Mouse (Mus musculus) spleen, postnatal 10 days (tissue): Measurements from ENCODE around the gene Txndc11.
"Not testable (repeated sequence)": the region's sequence is repeated elsewhere in the genome, so short reads cannot be mapped to it uniquely, and the experiment has no call there.

Experiments
- DNase-seq, 2 experiments: peaks; one replicate each; pipeline ENCODE4 v3.0.0; 2021 to 2022; ENCODE audit warnings: low spot score in 2 of 2

Gene Txndc11

DNA sequence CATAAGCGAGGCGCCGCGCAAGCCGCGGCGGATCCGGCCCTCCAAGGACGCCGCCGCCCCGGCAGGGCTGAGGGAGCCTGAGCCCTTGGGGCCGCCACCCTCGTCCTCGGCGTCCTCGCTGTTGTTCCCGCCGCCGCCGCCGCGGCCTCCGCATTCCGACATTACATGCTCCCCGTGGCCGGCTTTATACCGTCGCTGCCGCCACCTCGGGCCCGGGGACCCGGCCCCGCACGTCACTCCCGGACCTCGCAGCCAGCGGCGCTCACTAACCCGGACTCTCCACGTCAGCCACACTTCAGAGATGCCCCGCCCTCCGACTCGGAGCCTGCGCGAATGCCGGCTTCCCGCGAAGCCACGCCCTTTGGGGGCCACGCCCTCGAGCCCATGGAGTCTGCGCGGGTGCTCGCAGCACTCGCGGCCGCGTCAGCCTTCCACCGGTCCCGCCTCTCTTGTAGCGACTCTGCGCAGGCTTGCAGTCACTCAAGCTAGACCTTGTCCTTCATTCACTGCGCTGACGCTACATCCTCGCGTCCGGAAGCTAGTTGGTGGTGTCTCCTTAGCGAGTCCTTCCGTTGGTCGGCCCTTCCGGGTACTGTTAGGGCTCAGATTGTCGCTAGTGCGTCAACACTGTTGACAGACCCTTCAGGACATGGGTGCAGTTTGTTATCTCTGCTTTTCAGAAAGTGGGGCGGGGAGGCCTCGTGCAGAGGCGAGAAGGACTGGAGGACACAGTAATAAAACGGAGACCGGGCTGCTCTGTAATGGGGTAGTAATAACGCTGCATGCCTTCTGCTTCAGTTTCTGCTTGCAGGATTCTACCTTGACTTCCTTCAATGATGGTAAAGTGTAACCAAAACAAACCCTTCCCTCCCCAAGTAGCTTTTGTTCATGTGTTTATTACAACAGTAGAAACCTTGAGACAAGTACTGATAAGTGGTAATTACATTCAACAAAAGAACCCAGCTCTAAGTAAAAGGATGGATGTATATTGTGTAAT is at the start of gene Txndc11:
Gene Txndc11, minus strand, starts transcription at position 303 of the 997 bp plus-strand sequence.
- DNase-seq, result peak; percentile 99 to 100

DNA sequence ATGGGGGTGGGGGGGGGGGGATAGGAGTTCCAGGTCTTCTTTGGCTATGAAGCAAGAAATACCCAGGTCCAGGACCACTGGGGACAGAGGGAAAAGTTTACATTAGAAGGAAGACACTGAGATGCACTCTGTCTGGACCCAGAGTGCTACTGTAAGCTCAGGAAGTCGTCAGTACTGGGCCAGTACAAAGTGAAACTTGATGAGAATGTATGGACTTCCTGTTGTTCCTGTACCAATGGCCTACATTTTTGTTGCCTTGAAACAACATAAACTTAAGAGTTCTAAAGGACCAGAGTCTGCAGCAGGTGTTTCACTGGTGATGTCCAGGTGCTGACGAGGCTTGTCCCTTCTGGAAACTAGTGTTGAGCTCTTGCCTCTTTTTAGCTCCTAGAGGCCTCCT is 43.0 kb upstream of the Txndc11 start:
- DNase-seq, result no peak

DNA sequence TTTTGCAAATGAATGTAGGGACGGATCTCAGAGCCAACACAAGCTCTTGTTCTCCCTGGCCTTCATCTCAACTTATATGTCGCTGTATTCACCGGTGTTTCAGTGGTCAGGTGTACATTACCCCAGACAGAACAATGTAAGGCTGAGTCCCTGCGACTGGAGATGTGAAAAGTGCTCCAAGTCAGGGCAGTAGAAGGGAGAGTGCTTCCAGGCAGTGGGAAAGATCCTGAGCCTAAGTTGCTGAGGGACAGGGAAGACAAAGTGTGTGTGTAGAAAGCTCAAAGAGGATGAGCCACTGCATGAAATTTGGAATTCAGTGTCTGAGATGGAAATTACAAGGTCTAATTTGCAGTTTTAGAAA is 42.4 kb upstream of the Txndc11 start:
- no peak for DNase-seq

DNA sequence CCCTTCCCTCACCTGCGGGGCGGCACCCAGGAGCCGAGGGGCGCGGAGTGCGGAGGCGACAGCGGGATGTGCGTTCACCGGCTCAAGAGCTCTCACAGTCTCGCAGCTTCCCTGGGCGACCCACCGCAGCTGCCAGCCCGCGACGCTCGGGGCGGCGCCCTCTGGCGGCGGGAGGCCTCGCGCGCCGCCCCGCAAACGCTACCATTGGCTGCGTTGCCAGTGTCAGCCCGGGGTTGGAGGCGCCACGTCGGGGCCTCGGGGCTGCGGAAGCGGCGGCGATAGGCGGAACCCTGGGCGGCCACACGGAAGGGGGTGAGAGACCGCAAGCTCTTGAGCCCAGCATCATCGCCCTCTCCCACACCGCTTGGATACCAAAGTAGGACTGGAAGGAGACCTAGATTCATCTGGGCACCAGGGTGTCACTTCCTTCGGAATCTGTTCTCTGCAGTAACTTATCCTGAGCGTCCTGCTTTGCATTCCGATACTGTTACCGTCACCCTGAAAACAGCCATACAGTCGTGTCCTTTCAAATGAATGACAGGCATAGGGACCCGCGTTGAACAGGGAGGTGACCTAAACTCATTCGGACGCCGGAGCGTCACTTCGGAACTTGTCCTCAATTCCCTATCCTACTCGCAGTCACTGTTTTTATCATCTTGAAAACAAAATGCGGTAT is 41.9 kb upstream of the Txndc11 start, which contains the start of gene Zc3h7a:
Gene Zc3h7a, minus strand, starts transcription at position 186 of the 676 bp plus-strand sequence.
- DNase-seq, result peak; percentile 79 to 92

GRCm38 (mm10) chr16:11175489-11176207 is 41.2 kb upstream of the Txndc11 start:
- peak; percentile 72 to 76 for DNase-seq

- peak in 1 of 2 experiments; percentile 21 for DNase-seq
Observed at GRCm38 (mm10) chr16:11175100-11175488, 40.6 kb upstream of the Txndc11 start.

DNA sequence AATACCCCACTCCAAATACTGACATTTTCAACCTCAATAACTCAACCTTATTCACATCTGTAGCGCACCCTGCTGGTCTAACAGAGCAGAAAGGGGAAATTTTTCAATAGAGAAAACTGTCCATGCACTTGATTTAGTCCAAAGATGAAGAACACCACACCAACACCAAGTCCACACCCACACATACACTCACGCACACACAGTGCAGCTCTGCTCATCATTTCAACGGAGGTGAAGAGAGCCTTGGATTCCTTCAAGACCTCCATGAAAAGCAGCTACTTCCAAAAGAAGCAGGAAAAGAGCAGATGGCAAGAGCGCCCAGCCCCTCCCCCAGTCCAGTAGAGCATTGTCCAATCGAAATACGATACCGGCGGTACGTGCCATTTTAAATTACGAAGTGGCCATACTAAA is 40.2 kb upstream of the Txndc11 start:
- peak; percentile 49 to 82 for DNase-seq

- DNase-seq, result no peak
Observed at GRCm38 (mm10) chr16:11171679-11172078, 37.2 kb upstream of the Txndc11 start.

DNA sequence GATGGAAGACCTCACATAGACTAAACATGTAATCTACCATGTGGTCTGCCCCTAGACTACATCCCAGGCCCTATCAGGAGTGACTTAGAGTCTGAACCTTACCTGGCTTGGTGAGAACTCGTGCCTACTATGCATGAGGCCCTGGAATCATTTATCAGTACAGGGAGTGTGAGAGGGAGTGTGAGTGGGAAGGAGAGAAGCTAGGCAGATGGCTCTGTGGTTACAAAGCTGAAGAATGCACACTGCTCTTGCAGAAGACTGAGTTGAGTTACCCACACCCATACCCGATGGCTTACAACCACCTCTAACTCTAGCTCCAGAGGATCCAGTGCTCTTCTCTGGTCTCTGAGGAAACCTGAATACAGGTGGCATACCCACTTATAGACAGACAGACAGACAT is 32.0 kb upstream of the Txndc11 start:
- DNase-seq, result no peak

DNA sequence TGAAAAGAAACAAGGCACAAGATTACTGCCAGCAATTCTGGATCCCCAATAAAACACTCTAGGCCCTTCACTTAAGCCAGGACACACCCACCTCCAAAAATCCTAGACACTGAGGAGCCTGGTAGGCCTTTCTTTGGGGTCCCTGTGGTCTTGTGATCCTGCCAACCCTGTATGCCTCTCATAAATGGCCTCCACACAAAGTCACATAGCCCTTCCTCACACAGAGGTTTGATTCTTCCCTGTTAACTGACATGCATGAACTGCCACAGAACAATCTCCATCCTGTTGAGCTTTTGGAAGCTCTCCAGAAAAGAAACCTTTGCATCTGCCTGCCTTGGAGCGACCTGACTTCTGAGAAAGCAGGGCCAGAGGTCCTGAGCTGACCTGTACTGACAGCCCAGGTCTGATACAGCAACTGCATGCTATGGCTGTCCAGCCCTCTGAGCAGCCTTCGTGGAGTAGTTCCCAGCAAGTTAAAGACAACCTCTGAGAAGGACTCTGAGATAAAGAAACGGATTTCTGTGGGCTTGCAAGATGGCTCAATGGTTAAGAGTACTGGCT is 30.3 kb upstream of the Txndc11 start:
- no peak for DNase-seq

- DNase-seq, result not testable (repeated sequence)
Observed at GRCm38 (mm10) chr16:11157721-11158120, 23.3 kb upstream of the Txndc11 start.

- peak in 1 of 2 experiments; percentile 35 for DNase-seq
Observed at GRCm38 (mm10) chr16:11154500-11154899, 20.1 kb upstream of the Txndc11 start.

DNA sequence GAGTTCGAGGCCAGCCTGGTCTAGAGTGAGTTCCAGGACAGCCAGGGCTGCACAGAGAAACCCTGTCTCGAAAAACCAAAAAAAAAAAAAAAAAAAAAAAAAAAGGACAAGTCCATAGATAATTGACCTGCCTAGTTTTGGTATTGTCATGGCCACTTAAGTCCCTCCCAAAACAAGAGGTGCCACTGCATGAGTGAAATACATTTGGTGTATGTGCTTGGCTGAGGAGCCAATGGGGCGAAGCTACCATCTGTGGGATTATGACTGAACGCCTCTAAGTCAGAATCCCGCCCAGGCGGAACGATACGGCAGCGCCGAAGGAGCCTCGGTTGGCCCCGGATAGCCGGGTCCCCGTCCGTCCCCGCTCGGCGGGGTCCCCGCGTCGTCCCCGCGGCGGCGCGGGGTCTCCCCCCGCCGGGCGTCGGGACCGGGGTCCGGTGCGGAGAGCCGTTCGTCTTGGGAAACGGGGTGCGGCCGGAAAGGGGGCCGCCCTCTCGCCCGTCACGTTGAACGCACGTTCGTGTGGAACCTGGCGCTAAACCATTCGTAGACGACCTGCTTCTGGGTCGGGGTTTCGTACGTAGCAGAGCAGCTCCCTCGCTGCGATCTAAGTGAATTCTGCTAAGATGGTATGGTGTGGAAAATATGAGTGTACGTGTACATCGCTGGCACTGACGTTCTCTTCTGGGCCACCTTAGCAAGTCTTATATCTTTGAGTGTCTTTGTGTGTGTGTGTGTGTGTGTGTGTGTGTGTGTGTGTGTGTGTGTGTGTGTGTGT is 9.4 kb upstream of the Txndc11 start:
- peak; percentile 97 to 100 for DNase-seq

DNA sequence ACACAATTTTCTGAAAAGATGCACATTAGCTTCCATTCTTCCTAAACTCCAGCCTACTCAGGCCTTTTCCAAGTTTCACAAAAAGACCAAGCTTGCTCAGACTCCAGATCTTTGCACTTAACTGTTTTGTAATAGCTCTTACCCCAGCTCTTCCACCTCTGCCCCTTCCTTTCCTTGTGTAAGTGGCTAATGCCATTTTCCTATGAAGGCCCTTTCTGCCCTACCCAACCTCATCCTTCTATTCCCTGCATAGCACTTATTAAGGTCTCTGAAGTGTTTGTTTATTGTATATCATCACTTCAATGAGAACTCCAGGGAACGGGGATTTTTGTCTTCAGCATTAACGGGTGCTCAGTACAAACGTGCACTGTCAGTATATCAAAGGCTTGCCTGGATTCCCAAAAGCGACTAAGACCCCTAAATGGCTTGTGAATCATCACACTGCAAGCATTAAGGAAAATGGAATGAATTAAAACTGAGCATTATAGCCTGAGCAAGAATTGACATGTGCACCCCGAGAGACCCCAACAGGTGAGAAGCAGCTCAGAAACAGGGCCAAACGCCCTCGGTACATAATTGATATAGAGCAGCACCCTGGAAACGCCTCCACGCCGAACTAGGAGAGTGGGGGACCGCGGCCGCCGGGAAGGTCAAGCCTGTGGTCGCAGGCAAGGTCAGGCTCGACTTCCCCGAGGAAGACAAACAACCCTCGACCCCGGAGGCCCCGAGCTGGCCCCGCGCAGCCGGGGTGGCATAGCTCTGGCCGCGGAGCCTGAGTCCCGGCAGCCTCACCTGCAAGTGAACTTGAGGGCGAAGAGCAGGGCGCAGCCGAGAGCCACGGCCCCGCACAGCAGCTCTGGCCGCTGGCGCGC is 738 bp downstream of the Txndc11 start:
- peak in 1 of 2 experiments; percentile 12 for DNase-seq

DNA sequence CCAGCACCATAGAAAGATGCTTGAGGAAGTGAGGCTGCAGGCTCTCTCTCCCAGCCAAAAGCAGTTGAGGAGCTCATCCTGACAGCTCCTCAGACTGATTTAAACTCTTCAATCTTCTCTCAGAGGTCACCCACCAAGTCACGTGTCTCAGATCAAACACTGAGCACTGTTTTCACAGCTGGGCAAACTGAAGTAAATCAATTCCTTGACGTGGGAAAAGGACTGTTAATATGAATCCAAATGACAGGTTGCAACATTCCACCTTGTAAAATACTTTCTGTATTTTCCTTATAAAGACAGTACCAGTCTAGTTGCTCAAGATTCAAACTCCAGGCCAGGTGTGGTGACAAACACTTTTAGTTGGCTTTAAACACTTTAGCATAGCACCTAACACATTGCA is 1.6 kb downstream of the Txndc11 start:
- no peak for DNase-seq

DNA sequence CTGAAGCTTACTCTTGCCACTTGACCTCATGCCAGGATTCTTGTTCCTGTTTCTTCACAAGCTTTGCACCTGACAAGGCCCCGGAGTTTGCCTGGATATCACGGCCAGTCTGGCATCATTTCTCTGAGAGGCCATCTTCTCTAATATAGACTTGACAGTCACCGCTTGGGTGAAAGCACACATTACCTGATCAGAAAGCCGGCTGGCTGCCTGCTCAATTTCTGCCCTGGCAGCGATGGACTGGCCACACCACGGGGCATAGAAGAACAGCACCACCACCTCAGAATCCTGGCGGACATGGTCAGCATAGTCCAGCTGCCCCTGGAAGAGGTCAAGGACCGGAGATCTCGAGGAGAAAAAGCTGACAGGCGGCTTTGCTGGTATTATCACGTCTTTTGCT is 6.1 kb downstream of the Txndc11 start:
- no peak for DNase-seq

- no peak for DNase-seq
Observed at GRCm38 (mm10) chr16:11125371-11125770, 9.1 kb downstream of the Txndc11 start.

DNA sequence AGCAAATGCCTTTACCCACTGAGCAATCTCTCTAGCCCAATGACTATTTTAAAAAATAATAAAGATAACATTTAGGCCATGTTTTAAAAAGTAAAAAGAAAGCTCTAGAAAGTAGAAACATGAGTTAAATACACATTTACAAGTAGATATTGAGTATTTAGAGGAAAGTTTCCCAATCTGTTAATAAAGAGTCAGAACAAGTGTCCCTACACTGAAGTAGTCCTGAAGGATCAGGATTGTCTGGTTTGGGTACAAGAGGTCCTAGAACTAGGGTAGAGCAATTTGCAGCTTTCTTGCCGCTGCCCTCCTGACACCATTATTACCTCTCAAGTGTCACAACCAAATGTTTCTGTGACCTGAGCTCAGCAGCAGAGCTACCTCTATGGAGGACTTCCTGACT is 10.3 kb downstream of the Txndc11 start:
- DNase-seq, result no peak

- no peak for DNase-seq
Observed at GRCm38 (mm10) chr16:11122625-11123024, 11.8 kb downstream of the Txndc11 start.

DNA sequence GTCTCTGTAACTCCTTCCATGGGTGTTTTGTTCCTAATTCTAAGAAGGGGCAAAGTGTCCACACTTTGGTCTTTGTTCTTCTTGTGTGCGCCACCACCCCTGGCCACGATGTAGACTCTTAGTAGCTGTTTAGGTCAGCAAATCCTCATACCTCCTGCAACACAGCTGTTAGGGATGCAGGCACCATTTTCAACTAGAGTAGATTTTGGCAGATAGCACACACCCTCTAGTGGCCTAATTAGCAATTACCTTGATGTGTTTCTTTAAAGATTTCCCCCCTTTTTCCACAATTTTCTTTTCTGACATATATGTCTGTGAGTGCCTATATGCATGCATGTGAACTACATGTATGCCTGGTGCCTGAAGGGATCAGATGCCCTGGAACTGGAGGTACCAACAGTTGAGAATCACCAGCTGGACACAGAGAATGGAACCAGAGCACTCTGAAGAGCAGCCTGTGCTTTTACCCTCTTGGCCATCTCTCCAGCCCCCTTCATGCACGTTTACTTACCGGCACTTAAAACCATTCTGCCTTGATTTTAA is 25.2 kb downstream of the Txndc11 start:
- no peak for DNase-seq
